Mouse (Mus musculus) small intestine, adult 2 months (tissue): Measurements from ENCODE around the gene Guca1b. TPM values are rescaled to one million over a fixed set of nuclear protein-coding genes. Genes with fewer than 3 reads are reported as not detected.

Source experiments
- H3K27ac ChIP-seq: fragments of 200-500 bp; 2 replicates; pipeline ENCODE4 v1.5.1; 2012; ENCODE audit warnings: low read depth, low read length, control low read depth, inconsistent platforms; ENCODE audit not compliant: insufficient read depth
- H3K27me3 ChIP-seq: fragments of 200-500 bp; 2 replicates; pipeline ENCODE4 v1.6.1; 2012; ENCODE audit warnings: mild to moderate bottlenecking, moderate library complexity, low read length, inconsistent platforms; ENCODE audit not compliant: control insufficient read depth, insufficient read depth
- H3K36me3 ChIP-seq: fragments of 200-500 bp; 2 replicates; pipeline ENCODE4 v1.6.1; 2012; ENCODE audit warnings: mild to moderate bottlenecking, low read length, control low read depth, inconsistent platforms; ENCODE audit not compliant: control insufficient read depth, insufficient read depth
- H3K4me1 ChIP-seq: fragments of 200-500 bp; 2 replicates; pipeline ENCODE4 v1.6.1; 2012; ENCODE audit warnings: low read length, inconsistent platforms, mixed read lengths; ENCODE audit not compliant: control insufficient read depth, insufficient read depth, insufficient read length
- H3K4me3 ChIP-seq: fragments of 200-500 bp; 2 replicates; pipeline ENCODE4 v1.5.1; 2012; ENCODE audit warnings: low read depth, mild to moderate bottlenecking, control low read depth, inconsistent platforms, low read length, moderate library complexity
- CTCF ChIP-seq: fragments of 200-500 bp; IDR thresholded peaks from 2 replicates; pipeline ENCODE4 v1.5.1; 2012; ENCODE audit warnings: low read depth, mild to moderate bottlenecking, control low read depth, inconsistent platforms, low read length, moderate library complexity, mixed read lengths; ENCODE audit not compliant: insufficient replicate concordance, insufficient read length; ENCODE audit errors: extremely low read depth
- POLR2A ChIP-seq: fragments of 200-500 bp; IDR thresholded peaks from 2 replicates; pipeline ENCODE4 v1.6.1; 2012; ENCODE audit warnings: low read depth, mild to moderate bottlenecking, control low read depth, inconsistent platforms, low read length, moderate library complexity
- WGBS: fragments of 180-500 bp; shearing (Covaris S2); methylation state at CpG from one replicate; pipeline ENCODE4 v1.1.7; 2018; 5-methylcytosine and 5-hydroxymethylcytosine counted together
- polyA plus RNA-seq: library from polyadenylated mRNA; depleted of rRNA; stranded (reverse); fragments of >200 nt; gene quantifications from 2 replicates; pipeline ENCODE4 v1.2.3, GENCODE M21; 2012

Guca1b gene
- polyA plus RNA-seq, 1 experiment, result 0.56 TPM

DNA sequence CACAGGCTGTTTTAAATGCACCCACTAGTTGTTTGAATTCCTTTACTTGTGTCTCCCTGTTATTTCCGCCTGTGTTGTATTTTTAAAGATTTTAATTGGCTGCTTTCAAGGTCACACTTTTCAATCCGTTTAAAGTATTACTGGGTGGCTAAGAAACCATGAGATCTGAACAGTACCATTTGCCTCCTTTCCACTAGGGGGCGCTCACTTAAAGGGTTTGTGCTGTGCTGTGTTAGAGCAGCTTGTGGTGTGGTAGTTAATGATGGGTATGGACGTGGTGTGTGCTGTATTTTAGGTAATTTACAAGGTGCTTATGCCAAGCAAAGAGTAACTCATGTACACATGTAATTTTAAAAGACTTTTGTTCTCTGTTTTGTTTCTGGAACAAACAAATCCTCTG, 13.7 kb upstream of the Guca1b start:
- WGBS, result 3% methylated on average over 4 of the region's 4 CpGs
- H3K27ac ChIP-seq, result no peak overlapping the region

DNA sequence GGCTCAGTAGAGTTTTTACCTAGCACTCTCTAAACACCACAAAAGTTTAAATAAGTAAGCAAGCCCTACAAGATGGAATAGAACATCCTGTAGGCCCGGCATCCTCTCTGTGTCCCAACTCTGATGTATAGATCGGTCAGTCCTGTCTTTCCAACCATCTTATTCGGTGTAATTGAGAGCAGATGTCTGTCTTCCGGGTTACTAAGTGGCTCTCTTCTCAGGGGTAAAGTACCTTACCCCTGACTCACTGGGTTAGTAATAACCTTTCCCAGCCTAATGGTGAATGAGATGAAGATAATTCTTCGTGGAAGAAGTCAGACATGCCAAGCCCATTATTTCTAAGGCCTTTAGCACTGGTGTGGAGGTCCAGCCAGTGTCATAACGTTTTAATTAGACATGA, 11.2 kb upstream of the Guca1b start:
- Histone ChIP-seq H3K27ac (no peak overlapping the region), H3K27me3 (no peaks in the 10 kb centered on the region), H3K4me1 (peaks cover 2% of the 10 kb centered on the region; the same call in 1 of the 2 replicates), H3K4me3 (no peak overlapping the region), H3K36me3 (peaks cover 42% of the 10 kb centered on the region)
- 81% methylated on average over 6 of the region's 6 CpGs for WGBS
- TF ChIP-seq CTCF (no peak), POLR2A (no peak)

More for the DNA sequence above, 13.7 kb upstream of the Guca1b start:
- Histone ChIP-seq H3K36me3 (peaks cover 24% of the 10 kb centered on the region), H3K4me3 (no peak overlapping the region), H3K4me1 (peaks cover 2% of the 10 kb centered on the region; the same call in 1 of the 2 replicates), H3K27me3 (no peaks in the 10 kb centered on the region)
- TF ChIP-seq CTCF (no peak), POLR2A (no peak)

GRCm38 (mm10) chr17:47376779-47377280, 8.4 kb upstream of the Guca1b start:
- TF ChIP-seq POLR2A (no peak), CTCF (no peak)
- Histone ChIP-seq H3K4me3 (no peak overlapping the region), H3K27ac (no peak overlapping the region), H3K36me3 (peaks cover 59% of the 10 kb centered on the region), H3K27me3 (no peaks in the 10 kb centered on the region), H3K4me1 (no peaks in the 10 kb centered on the region)
- 87% methylated on average over 6 of the region's 6 CpGs for WGBS

GRCm38 (mm10) chr17:47378133-47378532, 7.1 kb upstream of the Guca1b start:
- TF ChIP-seq POLR2A, result no peak
- TF ChIP-seq CTCF, result no peak
- H3K4me3 ChIP-seq, result no peak overlapping the region
- no peaks in the 10 kb centered on the region for H3K4me1 ChIP-seq
- WGBS, result 88% methylated on average over 15 of the region's 15 CpGs
- no peaks in the 10 kb centered on the region for H3K27me3 ChIP-seq
- H3K27ac ChIP-seq, result no peak overlapping the region
- peaks cover 55% of the 10 kb centered on the region for H3K36me3 ChIP-seq

- Histone ChIP-seq H3K4me1 (no peaks in the 10 kb centered on the region), H3K36me3 (peaks cover 32% of the 10 kb centered on the region), H3K27ac (no peak overlapping the region), H3K4me3 (no peak overlapping the region), H3K27me3 (no peaks in the 10 kb centered on the region)
- WGBS, result 88% methylated on average over 11 of the region's 11 CpGs
- TF ChIP-seq POLR2A, result no peak
Measured at GRCm38 (mm10) chr17:47381917-47382316, 3.3 kb upstream of the Guca1b start.

DNA sequence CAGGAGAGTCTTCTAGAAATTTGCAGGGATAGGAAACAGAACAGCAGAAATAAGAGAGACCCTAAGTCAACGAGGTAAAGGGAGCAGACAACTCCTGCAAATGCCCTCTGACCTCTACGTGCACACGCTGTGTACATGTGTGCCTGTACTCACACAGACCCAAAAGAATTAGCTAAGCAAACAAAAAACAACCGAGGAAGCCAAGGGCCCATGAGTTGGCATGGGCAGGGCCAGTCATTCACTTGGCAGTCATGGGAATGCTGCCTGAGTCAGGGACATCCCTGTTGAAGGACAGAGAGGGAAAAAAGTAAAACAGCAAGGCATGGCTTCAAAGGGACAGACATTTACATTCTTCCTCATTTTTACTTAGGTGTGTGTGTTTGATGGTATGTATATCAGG, 1.9 kb upstream of the Guca1b start:
- no peaks in the 10 kb centered on the region for H3K27me3 ChIP-seq
- H3K4me3 ChIP-seq, result no peak overlapping the region
- no peaks in the 10 kb centered on the region for H3K4me1 ChIP-seq
- TF ChIP-seq CTCF (no peak), POLR2A (no peak)
- H3K27ac ChIP-seq, result no peak overlapping the region
- peaks cover 22% of the 10 kb centered on the region for H3K36me3 ChIP-seq
- WGBS, result 60% methylated on average over 4 of the region's 4 CpGs

- Histone ChIP-seq H3K4me1 (no peaks in the 10 kb centered on the region), H3K27ac (no peak overlapping the region), H3K4me3 (no peak overlapping the region), H3K27me3 (no peaks in the 10 kb centered on the region), H3K36me3 (peaks cover 17% of the 10 kb centered on the region)
- 92% methylated on average over 3 of the region's 3 CpGs for WGBS
- no peak for TF ChIP-seq CTCF
- TF ChIP-seq POLR2A, result no peak
Measured at GRCm38 (mm10) chr17:47384064-47384463, 1.1 kb upstream of the Guca1b start.

- H3K36me3 ChIP-seq, result no peaks in the 10 kb centered on the region
- H3K27ac ChIP-seq, result no peak overlapping the region
- WGBS, result 60% methylated on average over 4 of the region's 4 CpGs
- H3K4me1 ChIP-seq, result no peaks in the 10 kb centered on the region
- TF ChIP-seq POLR2A (no peak), CTCF (peak; percentile 81; the same call in 1 of the 2 replicates)
- H3K4me3 ChIP-seq, result no peak overlapping the region
- no peaks in the 10 kb centered on the region for H3K27me3 ChIP-seq
Measured at GRCm38 (mm10) chr17:47386649-47387048, 1.5 kb downstream of the Guca1b start.
